Mouse (Mus musculus) urinary bladder, postnatal 4 days (tissue): ENCODE data around the gene Kcna1.

Source experiments
- DNase-seq, 2 experiments: peaks; one replicate each; pipeline ENCODE4 v3.0.0; 2021 to 2022; ENCODE audit warnings: low spot score in 2 of 2

Kcna1 gene

GRCm38 (mm10) chr6:126646381-126646780 is at the start of gene Kcna1:
TSS of gene Kcna1 (minus strand) at chr6:126646384.
- DNase-seq: no peak

DNA sequence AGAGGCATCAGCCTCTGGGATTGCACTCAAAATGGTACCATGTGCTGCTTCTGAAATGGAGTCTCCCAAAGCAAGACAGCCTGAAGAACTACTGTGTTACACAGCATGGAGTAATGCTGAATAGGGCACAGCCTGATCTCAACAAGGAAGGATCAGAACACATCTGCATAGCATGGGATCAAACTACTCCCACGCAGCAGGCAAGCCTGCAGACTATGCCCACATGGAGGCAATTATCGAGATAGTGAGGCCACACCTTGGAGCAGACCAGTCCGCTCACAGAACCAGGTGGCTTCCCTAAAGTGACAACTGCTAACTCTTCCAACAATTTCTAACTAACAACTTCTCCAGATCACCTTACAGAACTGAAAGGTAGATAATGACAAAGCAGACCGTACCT is 40.9 kb upstream of the Kcna1 start:
- no peak for DNase-seq

DNA sequence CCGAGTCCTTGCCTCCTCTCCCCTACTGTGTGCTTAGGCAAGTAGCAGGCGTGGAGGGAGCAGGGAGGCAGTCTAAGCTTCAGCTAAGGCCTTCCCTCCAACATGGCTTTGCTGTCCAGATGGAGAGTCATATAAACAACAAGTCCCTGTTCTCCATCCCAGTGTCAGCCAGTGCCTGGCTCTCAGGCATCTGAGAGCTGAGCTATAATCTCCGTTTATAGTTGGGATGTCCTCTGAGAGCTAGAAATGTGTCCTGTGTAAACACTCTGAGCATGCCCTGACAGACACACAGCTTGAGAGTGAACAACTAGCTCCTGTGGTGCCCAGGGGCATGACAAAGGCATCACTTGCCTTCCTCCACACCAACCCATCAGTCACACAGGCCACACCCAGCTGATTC is 39.0 kb upstream of the Kcna1 start:
- DNase-seq: no peak

DNA sequence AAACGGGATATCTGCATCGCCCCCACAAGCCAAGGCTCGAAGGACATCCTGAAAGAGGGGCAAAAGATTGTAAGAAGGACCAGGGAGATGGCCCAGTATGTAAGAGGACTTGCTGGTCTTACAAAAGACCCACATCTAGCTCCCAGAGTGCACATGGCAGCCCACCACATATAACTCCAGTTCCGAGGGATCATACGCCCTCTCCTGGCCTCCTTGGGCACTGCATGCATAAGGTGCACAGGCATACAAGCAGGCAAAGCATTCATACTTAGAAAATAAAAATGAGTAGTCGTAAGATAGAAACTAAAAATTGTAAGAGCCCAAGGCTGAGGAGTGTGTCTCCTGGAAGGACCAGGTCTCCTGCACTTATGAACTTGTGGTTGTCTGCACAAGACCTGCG is 32.8 kb upstream of the Kcna1 start:
- DNase-seq: no peak

GRCm38 (mm10) chr6:126667001-126667400 is 20.8 kb upstream of the Kcna1 start:
- no peak for DNase-seq

DNA sequence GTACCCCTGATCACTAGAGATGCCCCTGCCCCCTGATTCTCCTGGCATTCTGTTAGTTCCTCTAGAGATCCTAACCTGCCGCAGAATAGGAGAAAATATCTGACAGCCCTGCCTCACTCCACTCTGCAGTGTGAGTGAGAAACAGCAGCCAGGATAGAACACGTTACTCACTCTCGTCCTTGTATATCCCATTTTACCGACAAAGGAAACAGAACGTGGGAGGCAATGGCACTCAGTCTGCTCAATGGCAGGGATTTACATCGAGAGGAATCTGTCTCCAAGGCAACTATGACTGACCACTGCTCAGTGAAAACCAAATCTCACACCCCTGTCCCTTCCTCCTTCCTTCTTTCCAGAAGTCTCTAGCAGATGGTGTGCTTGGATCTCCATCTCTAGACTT is 19.9 kb upstream of the Kcna1 start:
- no peak for DNase-seq

DNA sequence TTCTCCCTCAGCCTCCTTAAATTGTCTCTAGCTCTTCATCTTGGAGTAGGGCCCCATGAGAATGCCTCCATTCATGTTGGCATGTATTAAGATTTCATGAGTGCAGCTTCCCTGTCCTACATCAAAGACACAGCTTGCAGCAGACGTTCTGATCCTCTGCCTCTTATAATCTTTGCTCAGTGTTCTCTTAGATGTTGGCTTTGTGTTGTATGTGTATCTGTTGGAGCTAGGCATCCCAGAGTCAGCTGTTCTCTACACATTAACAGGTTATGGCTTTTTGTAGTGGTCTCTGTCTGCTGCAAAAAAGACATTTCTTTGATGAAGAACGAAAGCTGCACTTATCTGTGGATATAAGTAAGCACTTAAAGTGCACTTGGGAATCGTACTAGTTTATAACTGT is 18.4 kb upstream of the Kcna1 start:
- no peak for DNase-seq

DNA sequence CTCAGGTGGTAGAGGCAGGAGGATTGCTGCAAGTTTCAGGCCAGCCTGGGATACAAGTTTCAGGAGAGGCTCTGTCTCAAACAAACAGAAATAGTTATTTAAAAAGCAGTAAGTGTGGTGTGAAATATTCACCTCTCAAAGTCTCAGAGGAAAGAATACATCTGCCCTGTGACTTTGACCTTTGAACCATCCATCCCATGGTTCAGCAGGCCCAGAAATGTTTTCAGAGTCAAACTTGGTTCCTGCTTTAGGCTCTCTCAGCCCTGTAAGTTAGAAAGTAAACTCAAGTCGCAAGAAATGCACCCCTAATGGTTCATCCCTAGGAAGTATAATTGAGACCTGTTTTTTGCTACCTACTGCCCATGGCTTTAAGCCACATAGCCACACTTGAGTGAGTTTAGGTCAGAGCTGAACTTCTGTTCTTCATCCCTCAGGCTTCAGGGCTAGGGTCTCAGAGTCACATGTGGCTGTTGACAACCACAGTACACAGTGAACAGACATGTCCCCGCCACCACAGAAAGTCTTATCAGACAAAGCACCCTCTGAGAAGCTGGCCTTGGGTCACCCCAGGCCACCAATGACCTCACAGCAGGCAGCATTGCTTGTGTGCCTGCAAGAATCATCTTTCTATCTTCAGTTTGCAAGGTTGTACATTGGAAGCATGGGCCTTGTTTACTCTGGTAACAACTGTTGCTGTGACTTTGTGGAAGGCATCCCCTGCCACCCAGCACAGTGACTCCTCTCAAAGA is 11.6 kb upstream of the Kcna1 start:
- DNase-seq: no peak

DNA sequence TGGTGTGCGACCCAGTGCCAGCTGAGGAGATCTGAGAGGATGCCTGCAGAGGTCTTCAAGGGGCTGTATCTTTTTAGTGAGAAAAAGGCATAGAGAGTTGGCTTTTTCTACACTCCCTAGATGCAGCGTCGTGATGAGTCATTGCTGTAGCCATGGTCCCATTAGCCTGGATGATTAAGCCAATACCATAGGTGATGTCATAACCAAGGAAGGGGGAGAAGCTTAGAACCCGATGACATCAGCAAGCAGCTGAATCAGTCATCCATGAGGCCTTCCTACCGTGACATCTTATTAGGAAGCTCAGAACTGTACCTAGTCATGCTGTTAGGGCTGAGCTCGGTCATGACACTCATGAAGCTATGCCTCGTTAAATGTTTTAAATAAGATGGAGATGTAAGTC is 7.4 kb upstream of the Kcna1 start:
- no peak for DNase-seq

GRCm38 (mm10) chr6:126645644-126646358 is 383 bp downstream of the Kcna1 start:
- DNase-seq: no peak

DNA sequence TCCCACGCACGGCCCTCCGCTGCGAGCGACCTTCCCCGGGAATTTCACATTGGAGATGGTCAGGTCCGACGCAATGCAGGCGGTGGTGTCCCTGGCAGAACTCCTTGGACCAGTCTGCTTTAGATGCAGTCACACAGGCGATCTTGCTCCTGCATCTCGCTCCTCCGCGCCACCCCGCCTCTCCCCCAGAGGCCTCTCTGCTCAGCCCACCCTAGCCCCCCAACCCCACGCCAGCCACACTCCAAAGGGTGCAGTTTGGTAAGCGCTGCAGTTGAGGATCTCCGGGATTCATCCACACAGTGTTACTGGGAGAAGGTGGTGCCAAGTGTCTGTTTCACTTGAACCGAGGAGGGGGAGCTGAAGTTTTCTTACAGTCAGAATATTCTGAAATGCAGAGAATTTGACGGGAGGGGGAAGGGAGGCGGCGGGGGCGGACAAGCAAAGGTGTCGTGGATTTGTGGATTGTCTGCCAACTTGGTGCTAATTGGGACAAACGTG is 1.1 kb downstream of the Kcna1 start:
- no peak for DNase-seq

- DNase-seq: no peak
Measured at GRCm38 (mm10) chr6:126644181-126645043, 1.8 kb downstream of the Kcna1 start.

DNA sequence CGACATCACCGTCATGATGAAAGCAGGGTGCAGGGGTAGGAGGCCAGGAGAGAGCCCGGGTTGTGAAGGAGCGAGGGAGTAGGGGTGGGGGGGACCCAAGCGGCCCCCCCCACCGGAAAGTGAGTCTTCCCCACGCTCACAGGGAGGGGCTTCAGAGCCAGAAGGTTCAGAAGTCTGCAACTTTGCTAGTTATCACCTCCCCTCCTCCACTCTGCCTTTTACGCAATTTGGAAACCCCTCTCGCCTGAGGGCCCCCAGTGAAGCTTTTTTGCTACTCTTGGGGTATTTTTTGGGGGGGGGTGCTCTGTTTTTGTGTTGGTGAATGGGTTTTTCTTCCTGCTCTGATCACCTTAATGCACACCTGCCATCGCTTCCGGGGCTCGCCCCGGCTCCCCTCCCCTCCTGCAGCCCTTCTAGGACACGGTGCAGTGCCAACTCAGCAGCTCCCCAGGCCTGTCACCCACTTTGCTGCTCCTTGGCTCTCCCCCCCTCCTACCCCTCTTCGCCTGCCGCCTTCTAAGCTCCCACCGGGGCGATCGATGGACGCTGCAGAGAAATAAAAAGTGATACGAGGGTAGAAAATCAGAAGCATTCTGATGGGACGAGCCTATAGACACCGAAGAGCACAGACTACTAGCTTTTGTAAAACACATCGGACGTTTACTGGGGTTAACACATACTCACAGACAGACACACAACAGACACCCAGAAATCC is 2.7 kb downstream of the Kcna1 start:
- no peak for DNase-seq

DNA sequence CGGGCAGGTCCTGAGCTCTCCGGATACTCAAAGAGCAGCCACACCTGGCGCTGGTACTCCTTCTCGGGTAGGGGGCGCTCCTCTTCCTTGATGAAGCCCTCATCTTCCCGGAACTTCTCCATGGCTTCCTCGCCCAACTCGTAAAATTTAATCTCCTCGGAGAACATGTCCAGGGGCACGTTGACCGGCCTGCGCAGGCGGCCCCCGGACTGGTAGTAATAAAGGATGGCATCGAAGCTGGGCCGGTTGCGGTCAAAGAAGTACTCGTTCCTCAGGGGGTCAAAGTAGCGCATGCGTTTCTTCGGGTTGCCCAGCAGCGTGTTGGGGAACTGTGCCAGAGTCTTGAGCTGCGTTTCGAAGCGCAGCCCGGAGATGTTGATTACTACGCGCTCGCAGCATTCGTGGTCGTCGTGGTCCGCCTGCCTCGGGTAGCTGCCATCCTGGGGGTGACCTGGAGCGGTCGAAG is 3.3 kb downstream of the Kcna1 start:
- no peak for DNase-seq

GRCm38 (mm10) chr6:126628451-126628850 is 17.7 kb downstream of the Kcna1 start:
- no peak for DNase-seq

- DNase-seq: no peak
Measured at GRCm38 (mm10) chr6:126618455-126618854, 27.7 kb downstream of the Kcna1 start.

GRCm38 (mm10) chr6:126610746-126611145 is 35.4 kb downstream of the Kcna1 start:
- no peak for DNase-seq

GRCm38 (mm10) chr6:126609193-126609947 is 36.8 kb downstream of the Kcna1 start:
- no peak for DNase-seq

DNA sequence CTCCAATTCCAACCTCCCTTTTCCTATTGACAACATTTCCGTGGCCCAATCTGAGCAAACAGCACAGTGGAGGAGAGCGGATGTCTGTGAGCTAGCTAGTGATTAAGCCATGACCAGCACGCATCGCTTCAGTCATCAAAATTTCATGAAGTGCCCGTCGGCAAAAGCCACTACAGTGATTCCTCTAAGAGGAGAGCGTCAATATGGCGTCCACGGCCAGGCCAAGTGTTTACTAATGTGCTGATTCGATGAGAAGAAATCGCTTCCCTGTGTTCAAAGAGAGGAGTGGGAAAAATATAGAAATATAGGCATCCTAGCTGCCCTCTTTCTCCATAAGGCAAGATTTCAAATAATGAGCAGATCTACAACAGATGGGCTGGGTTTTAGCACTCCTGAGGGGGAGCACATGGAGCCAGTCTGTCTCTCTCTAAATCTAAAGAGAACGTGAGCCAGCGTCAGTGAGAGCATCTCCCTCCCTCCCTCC is 44.3 kb downstream of the Kcna1 start:
- DNase-seq: no peak

DNA sequence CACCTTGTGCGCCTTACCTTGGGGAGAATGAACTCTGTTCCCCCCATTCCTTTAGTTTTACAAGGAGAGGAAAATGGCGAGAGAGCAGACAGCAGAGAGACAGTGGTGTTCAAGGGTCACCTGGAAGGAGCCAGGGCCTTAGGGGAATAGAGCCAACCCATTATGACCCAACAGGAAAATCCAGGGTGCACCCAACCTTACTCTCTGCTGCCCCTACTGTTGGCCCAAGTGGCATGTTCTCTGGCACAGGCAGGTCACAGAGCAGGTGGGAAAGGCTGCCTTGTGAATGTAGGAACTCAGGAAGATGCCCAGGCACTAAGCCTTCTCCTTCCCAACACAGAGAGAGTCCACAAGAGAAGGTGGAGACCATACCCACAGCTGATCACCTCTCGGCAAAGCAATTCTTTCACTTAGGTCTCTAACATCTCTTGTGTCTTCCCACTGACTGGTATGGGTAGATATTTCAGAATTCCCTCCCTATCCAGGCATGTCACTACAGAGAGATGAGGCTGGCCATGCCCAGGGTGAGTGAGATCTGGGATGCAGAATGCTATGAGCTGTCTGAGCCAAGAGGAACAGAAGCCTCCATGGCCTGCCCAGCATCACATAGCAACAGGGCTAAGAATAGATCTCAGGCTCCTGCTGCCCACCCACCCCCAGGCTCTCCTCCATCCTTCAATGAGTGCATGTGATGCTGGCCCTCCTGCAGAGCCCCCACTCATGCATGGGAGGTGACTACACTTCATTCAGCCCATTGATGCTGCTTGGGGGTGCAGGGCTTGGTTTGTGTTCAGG is 46.8 kb downstream of the Kcna1 start:
- DNase-seq: no peak
